Mouse (Mus musculus): ENCODE results near the gene Ren1.
A peak's percentile ranks its signal among the peaks of the same experiment; 100 is the strongest.

The Ren1 gene

DNA sequence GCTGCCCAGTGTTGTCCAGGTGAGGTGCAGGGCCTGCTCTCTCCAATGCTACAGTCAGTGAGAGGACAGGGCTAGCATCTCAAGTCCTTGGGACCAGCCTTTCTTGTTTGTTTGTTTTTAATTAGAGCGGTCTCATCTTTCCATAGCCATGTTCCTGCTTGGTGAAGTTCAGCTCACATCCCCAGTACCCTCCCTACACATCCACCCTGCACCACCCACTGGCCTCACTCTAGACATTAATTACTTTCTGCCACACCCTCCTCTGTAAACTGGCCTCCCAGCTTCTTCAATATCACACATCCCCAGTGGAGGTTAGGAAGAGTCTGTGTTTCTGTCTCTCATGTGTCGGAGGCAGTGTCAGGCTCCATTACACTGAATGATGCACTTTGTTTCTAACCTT lies 6.0 kb upstream of the Ren1 start:
- no peak for DNase-seq (ENCODE audit: low spot score in 2 of 2)

DNA sequence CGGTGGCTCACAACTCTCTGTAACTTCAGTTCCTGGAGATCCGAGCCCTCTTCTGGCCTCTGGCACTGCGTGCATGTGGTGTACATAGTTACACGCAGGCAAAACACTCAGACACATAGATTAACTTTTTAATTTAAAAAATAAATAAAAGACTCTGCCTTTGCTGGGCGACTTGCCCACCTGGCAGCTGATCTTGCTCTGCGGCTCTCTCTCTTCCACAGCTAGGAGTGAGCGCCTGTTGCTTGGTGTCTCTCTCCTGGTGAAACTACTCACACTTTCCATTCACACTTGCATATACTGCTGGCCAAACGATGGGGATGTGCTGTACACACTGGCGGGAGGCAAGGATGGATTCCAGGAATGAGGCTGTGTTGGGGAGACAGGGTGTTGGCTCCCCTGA lies 3.8 kb upstream of the Ren1 start:
- DNase-seq (ENCODE audit: low spot score in 2 of 2): peak; percentile 65 to 66

DNA sequence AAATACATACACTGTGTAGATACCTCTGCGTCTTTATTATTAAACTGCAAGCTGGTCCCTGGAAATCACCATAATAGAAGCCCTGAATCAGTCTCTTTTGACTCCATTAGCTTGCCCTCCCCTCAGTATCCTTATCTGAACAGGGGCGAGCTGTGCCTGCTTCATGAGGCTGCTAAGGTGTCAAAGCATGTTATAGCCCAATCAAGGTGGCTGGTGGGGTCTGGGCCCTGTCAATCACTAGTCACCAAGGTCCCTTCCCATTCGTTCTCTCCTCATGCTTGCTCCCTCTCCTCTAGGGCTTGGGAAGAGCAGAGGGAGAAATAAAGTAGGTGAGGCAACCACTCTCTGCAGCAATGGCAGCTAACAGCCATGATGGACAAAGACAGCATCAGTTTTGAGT lies 3.1 kb upstream of the Ren1 start:
- no peak for DNase-seq (ENCODE audit: low spot score in 2 of 2)

DNA sequence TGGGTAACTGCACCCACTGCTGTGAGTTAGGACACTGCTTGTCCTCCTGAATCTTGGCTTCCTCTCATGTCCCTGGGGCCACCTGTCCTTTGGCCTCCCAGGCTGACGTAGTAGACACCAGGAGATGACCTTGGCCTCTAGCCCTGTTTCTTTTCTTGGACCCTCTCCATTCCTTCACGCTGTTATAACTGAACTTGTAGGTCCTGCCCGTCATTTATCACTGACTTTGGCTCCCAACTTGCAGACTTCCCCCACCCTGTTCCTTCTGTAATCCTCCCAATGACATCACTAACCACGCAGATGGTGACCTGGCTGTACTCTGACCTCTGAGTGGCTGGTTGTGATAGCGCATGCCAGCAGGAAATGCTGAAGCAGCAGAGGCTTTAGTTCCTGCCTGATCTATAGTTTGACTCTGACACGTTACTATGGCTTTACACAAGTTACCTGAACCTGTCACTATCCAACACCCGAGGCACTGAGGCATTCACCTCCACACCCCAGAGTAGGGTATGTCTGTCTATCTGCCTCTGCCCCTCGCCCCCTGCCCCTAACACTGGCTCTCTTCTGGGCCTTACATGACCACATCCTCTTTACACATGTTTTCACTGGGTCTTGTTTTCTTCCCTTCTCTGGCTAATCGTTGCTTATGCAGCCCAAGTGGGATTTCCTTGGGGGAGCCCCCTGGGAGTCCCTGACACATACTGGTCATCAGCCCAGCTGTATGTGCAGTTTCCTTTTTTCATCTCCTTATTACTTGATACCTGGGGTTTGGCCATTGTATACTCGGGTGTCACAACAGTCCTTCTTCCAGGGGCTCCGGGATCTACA lies 2.4 kb upstream of the Ren1 start:
- no peak for DNase-seq (ENCODE audit: low spot score in 2 of 2)

DNA sequence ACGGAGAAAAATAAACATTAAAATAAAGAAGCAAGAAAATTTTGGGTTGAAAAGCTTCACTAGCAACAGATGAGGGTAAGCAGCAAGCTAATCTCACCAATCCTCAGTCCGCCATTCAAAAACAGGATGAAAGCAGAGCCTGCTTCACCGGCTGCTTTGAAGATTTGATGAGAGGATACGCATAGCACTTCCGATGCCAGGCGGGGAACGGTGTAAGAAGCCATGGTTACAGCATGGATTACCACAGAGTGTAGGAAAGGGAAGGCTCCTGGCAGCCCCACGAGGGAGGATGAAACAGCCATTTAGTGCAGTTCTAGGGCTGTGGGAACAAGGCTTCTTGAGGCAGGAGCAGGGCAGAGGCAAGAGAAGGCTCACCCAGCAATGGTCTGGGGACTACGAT lies 1.5 kb downstream of the Ren1 start:
- DNase-seq (ENCODE audit: low spot score in 2 of 2): peak; percentile 62 to 64

DNA sequence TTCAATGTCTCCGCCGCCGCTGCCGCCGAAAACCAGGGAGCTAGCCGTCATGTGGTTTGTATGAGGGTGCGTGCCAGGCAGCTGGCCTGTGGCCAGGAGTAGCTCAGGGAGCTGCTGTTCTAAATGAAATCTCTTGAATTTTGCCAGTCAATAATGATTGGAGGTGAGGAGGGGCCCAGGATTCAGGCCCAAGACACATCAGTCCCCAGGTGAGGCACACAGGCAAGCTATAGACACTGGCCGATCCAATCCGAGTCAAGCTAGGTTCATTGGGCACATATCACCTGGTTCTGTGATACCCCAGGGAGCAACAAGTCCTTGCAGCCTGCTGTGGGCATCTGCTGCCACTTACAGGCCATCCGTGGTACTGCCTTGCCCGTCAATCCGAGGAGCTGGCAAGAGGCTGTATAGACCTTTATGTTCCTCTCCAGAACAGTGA lies 3.1 kb downstream of the Ren1 start:
- peak; percentile 86 to 87 for DNase-seq (ENCODE audit: low spot score in 2 of 2)

DNA sequence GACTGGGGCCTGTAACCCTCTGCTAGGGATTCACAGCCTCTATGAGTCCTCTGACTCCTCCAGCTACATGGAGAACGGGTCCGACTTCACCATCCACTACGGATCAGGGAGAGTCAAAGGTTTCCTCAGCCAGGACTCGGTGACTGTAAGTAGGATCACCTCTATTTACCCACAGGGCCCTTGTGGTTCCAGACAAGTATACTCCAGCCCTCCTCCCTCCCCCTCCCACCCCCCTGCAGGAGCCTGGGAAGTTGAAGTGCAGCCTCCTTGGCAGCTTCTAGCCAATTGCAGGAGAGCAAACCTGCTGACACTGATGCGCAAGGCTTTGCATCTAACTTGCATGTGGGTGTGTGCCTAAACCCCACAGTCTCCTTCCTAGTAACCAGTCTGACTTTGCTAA lies 5.2 kb downstream of the Ren1 start:
- DNase-seq (ENCODE audit: low spot score in 2 of 2): no peak

DNA sequence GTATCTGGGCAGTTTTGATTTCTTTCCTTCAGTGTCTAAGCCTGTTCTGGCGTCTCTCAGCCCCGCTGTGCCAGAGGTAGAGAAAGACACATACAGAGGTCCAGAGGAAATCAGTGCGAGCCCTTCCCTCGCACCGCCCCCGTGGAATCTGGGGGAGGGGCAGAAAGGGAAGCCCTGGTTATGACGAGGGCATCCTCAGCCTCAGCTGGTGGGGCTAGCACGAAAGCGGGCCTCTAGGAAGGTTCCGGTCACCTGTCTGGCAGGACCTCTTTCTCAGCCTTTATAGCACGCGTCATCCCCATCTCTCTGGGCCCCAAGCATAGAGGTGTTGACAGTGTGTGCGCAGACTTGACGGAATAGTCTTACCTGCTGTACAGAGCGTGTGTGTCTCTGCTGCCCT lies 5.6 kb downstream of the Ren1 start:
- no peak for DNase-seq (ENCODE audit: low spot score in 2 of 2)

DNA sequence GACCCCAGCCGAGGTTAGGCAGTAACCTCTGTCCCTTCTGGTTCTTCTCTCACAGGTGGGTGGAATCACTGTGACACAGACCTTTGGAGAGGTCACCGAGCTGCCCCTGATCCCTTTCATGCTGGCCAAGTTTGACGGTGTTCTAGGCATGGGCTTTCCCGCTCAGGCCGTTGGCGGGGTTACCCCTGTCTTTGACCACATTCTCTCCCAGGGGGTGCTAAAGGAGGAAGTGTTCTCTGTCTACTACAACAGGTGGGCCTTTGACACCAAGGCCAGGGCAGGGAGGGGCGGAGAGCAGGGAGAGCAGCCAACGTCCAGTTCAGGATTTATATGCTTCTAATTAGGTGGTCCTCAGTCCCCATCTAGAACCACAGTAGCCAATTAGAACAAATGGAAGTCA lies 6.0 kb downstream of the Ren1 start:
- no peak for DNase-seq (ENCODE audit: low spot score in 2 of 2)

DNA sequence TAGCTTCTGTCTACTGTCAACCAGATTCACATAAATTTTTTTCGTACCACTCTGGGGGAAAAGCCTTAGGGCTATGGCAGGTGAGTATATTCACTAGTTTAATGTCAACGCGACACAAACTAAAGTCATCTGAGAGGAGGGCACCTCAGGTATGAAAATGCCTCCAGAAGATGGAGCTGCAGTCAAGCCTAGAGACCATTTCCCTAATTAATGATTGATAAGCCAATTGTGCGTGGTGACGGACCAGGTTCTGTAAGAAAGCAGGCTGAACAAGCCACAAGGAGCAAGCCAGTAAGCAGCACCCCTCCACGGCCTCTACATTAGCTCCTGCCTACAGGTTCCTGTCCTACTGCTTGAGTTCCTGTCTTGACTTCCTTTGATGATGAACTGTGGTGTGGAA lies 10.7 kb downstream of the Ren1 start:
- DNase-seq (ENCODE audit: low spot score in 2 of 2): no peak

DNA sequence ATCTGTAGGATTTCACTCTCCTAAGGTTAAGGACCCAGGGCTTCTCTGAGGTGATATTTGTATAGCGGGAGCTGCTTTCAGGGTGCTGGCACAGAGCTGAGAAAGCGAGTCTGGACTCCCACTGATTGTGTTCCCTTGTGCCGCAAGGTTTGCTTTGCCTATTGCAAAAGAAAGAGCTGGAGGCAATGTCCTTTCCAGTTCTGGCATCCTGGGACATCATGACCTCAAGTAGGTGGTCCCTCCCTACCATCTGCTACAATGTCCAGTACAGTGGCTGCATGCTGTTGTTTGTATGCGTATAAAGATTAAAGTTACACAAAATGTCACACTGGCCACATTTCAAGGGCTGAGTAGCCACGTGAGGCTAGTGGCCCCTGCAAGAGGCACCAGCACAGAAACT lies 11.8 kb downstream of the Ren1 start:
- DNase-seq (ENCODE audit: low spot score in 2 of 2): no peak

DNA sequence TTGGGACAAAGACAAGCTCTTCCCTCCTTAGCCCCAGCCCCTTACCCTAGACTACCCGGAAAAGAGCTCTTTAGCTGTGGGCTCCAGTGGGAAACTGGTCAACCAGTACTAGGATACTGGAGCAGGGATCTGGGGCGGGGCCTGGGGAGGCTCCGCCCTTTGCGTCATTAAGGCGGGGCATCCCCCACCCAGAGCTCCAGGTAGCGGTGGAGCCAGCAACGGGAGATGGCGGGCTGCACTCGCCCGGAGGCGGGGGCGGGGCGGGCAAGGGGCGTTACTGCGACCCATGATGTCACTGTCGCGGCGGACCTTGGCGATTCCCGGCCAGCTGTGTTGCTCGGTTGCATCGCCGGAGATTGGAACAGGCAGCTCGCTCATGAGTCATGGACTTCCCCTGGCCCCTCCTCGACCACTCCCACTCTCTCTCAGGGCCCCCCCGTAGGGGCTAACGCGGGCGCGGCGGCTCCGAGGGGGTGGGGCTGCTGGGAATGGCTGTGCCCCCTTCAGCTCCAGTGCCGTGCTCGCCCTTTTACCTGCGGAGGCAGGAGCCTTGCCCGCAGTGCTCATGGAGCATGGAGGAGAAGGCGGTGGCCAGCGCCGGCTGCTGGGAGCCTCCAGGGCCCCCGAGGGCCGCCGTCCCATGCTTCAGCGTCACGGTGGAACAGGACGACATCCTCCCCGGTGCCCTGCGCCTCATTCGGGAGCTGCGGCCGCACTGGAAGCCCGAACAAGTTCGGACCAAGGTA lies 13.1 kb downstream of the Ren1 start, which contains the start of gene Etnk2:
Gene Etnk2, plus strand, starts transcription at position 297 of the 746 bp plus-strand sequence.
- peak; percentile 82 for DNase-seq (ENCODE audit: low spot score in 2 of 2)

DNA sequence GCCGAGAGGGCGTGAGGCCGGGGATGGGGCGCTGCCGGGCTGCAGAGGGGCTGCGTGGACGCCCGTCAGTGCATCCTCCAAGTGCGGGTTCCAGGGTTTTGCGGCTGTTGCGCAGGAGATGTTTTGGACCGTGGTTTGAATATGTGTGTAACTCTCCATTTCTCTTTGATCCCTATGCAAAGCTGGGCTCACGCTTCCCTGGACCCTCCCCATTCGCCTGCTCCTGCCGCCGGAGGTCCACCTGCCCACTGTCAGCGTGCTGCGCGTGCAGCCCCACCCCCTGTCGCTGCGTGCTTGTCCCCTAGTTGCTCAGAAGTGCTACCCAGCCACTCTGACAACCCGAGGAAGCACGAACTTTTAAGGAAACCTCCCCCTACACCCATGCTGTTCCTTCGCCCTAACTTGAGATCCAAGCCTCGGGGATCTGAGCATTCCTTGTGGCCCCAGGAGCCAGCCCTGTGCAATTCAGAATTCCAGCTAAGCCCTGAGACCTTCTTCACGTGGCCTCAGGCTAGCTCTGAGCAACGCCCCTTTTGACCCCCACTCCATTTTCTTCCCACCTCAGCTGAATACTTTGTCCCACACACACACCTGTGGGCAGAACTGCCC lies 13.8 kb downstream of the Ren1 start:
- no peak for DNase-seq (ENCODE audit: low spot score in 2 of 2)

DNA sequence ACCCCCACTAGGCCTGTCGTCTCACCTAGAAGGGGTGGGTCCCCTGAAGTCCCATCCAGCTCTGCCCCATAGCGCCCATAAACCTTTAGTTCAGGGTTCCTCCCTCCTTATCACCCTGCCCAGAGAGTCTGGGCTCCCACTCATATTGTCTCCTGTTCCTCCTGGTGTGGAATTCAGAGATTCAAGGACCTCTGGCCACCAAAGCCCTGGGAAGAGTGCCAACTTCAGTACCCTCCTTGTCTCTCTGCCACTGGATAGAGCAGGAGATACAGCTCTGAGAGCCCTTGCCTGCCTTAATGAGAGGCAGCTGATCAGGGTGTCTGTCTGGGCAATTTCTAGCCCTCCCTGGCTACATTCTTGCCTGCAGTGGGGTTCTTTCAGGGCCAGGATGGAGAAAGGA lies 14.6 kb downstream of the Ren1 start:
- DNase-seq (ENCODE audit: low spot score in 2 of 2): no peak

DNA sequence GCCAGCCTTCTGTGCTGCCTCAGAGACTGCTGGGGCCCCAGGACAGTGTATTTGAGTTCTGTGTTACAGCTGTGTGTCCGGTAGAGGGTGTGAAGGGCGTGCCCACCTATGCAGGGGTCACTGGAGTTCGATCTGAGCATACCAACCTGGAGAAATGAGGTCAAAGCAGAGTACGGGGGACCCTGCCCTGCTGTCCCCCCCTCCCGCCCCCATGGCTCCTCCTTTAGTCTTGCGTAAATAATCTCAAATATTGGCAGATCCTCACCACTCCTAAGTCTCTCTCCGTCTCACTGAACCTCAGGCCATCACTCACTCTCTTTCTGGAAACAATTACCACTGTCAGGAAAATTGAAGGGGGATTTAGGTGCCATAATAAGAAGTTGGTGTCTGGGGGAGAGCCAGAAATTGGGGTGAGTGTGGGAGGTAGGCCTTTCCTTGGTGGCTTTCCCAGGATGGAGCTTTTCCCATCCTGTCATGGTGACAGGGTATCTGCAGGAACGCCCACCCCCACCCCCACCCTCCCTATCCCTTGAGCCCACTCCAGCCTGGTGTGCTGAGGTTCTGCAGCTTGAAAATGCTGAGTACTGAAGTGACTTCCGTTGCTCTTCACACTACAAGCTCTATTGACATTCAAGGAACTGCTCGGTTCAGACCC lies 16.8 kb downstream of the Ren1 start:
- DNase-seq (ENCODE audit: low spot score in 2 of 2): peak; percentile 68 to 71

DNA sequence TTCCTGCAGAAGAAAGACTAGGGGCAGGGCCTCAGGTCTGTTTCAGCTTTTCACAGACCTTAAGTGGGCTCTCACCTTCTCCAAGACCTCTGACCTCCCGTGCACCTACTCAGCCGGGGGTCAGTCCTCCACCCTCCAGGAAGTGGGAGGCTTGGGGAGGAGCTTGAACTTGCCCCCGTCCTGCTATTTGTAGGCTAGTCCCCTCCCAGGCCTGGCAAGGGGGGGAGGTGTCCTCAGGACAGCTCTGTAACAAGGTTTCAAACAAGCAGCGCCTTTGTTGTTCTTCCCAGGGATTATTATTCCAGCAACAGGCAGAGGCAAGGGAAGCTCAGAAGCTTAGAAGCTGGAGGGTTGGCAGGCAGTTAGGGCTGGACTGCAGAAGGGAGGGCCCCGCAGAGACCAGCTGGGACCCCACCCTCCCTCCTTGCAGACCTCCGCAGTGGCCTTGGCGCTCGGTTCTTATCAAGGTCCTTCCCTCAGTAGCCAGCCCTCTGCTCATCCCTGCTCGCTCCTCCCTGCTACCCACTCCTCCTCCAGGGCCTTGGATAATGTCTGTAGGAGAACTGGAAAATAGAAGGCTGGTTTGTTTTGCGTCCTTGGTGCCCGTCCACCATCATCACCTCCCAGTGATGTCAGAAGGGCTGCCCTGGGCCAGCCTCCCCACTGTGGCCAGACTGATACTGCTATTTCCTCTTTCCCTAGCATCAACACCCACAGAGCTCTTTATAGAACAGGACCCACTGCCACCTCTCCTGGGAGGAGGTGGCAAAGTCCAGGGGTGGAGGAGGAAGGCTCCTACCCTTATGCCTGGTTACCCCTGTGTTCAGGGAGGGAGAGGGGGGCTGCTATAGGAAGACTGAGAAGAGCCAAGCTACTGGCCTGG lies 17.5 kb downstream of the Ren1 start:
- peak in 1 of 2 experiments; percentile 54 for DNase-seq (ENCODE audit: low spot score in 2 of 2)

DNA sequence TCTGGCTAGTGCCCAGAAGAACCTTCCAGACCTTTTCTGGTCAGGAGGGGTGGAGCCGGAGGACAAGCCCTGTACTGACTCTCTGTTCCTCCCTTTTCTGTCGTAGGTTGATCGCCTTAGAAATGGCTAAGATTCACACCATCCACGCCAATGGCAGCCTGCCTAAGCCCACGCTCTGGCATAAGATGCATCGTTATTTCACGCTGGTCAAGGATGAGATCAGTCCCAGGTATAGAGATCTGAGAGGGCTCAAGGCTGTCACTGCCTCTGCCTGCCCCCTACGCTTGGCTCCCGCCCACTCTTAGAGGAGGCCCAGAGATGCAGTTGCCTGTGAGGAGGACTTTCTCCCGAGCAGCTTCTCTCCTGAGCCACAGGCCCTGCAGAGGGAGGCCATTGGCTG lies 18.3 kb downstream of the Ren1 start:
- no peak for DNase-seq (ENCODE audit: low spot score in 2 of 2)

DNA sequence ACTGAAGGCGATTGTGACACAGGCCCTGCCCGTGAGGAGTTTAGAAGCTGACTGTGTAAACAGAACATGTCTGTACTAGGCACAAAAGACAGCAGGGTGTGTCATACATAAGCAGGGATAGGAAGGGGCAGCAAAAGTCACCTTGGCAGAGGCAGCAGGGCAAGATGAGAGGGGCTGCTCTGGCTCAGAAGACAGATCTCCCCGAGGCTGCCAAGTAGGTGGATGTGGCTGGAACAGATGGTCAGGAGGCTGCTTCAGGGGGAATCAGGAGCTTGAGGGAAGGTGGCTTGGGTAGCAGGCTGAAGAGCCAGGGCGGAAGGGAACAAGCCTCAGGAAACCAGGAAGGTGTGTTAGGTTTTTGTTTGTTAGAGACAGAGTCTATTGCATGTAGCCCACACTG lies 20.0 kb downstream of the Ren1 start:
- DNase-seq (ENCODE audit: low spot score in 2 of 2): no peak

DNA sequence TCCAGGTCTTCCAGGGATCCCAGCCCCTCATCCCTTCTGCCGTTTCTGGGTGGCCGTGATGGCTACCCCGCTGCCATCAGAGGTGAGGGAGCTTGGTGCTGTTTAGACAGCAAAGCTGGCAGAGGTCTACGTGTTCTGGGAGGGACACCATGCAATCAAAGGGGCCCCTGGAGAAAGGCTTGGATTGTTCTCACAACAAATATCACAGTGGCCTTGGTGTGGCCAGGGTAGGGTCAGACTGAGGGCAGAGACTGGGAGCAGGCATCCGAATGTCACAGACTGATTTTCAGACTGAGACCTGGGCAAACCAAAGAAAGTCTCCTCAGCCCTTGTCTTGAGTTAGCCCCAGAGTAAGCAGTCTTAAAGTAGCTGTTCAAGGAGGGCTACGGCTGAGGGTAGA lies 21.1 kb downstream of the Ren1 start:
- no peak for DNase-seq (ENCODE audit: low spot score in 2 of 2)

DNA sequence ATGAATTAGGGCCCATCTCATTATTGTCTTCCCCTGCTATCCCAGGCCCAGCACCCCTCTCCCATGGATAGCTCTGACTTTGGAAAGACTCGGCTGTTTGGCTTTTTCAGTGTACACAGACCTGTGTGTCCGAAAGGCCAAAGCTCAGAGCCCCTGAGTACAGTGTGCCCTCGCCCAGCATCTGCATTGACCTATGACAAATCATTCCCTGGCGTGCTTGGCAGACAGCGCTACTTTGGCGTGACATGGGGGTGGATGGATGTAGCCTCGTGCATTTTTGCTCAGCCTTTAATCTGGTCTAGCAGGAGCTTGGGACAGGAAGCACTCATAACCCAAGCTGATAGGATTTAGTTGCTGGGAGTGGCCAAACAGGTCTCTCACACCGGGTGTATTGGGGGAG lies 21.8 kb downstream of the Ren1 start:
- DNase-seq (ENCODE audit: low spot score in 2 of 2): no peak

DNA sequence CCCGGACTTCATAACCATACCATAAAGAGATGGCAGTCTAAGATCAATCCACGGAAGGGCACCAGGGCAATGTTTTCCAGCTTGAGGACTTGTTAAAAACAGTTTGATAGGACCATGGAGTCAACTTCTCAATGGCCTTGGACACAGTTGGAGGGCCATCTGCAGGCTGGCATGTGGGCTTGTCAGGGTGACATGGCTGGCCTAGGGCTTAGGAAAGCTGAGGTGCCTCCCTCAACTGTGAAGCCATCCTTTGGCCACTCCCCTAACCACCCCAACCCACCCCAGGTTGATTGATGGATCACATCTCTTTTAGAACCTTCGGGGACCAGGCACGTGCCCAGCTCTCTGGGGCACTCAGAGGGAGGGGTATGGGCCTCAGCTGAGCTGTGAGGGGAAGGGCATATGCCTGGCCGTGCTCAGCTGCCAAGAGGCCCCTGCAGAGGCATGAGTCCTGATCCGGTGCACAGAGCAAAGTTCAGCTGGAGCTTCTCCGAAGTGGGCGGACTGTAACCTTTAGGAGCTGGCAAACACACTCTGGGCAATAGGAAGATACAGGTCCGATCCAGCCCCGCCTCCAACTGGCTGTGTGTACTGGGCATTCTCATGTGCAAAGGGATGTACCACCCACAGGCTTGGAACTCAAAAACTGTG lies 25.5 kb downstream of the Ren1 start:
- DNase-seq (ENCODE audit: low spot score in 2 of 2): no peak
